In the genomic region with DNA sequence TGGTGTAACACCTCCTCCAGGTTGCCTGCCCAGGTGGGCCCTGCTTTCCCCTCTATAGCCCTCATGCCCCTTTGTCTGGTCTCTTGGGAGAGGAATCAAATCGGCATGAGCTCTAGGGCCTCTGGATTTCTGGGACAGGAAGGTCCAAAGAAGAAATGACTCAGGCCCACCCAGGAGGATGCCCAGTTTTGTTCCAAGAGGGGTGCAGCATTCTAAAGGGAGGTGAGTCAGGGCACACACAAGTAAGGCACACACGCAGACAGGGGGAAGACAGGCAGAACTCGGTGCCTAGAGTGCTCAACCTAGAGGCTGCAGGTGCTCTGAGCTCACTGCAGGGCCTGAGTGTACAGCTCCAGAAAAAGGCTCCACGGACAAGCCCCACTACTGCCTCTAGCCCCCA, we compare ENCODE assay signal across 17 mouse cellular contexts. TPM values are rescaled to one million over a fixed set of nuclear protein-coding genes. Genes with fewer than 3 reads are reported as not detected.
"Had no signal": no experiment of that assay in that cellular context is flagged by ENCODE, and none has a peak within 500 bp of the region (broad histone marks: within the 10 kb centered on the region; RNA-seq: fewer than 3 reads in every experiment).

No protein-coding gene starts in this region.

- H3K36me3 ChIP-seq: kidney, embryonic 15.5 days; limb, embryonic 12.5 days; limb, embryonic 15.5 days; lung, embryonic 15.5 days; midbrain, embryonic 10.5 days; midbrain, embryonic 13.5 days had no signal

- H3K9me3 ChIP-seq: kidney, embryonic 15.5 days; limb, embryonic 12.5 days; limb, embryonic 15.5 days; lung, embryonic 15.5 days; megakaryocyte, embryonic 14.5 days; midbrain, embryonic 10.5 days; midbrain, embryonic 13.5 days had no signal

- DNase-seq: kidney, adult 8-10 months; kidney, postnatal 10 days; left cerebral cortex, postnatal 4 days; liver, postnatal 0 days; right cerebral cortex, postnatal 4 days; thymus, postnatal 36 days had no signal

- H3K4me1 ChIP-seq: limb, embryonic 12.5 days; midbrain, embryonic 10.5 days had no signal

- H3K27me3 ChIP-seq: kidney, embryonic 15.5 days; limb, embryonic 12.5 days; limb, embryonic 15.5 days; lung, embryonic 15.5 days; midbrain, embryonic 13.5 days had no signal

- H3K4me3 ChIP-seq: kidney, embryonic 15.5 days; limb, embryonic 12.5 days; limb, embryonic 15.5 days; lung, embryonic 15.5 days; megakaryocyte, embryonic 14.5 days; midbrain, embryonic 10.5 days; midbrain, embryonic 13.5 days had no signal

- H3K4me2 ChIP-seq: kidney, embryonic 15.5 days; limb, embryonic 12.5 days; limb, embryonic 15.5 days; liver, embryonic 11.5 days; lung, embryonic 15.5 days; midbrain, embryonic 13.5 days had no signal

- H3K9ac ChIP-seq: kidney, embryonic 15.5 days; limb, embryonic 12.5 days; limb, embryonic 15.5 days; liver, embryonic 14.5 days; liver, postnatal 0 days; lung, embryonic 15.5 days; midbrain, embryonic 13.5 days had no signal

- H3K27ac ChIP-seq: kidney, embryonic 15.5 days; limb, embryonic 12.5 days; limb, embryonic 15.5 days; liver, embryonic 14.5 days; lung, embryonic 15.5 days; midbrain, embryonic 10.5 days; midbrain, embryonic 13.5 days had no signal

- ATAC-seq: liver, postnatal 0 days; midbrain, embryonic 13.5 days; midbrain, embryonic 16.5 days had no signal

RNA-seq across cellular contexts. Expression of gene Inhbb, which starts 17.7 kb away (rescaled TPM):
- total RNA-seq: monocyte, adult 5-6 weeks had no signal
